Mouse (Mus musculus) R1 (cell line): ENCODE measurements around the gene Nfe2l2.
"Not testable (repeated sequence)": the region's sequence is repeated elsewhere in the genome, so short reads cannot be mapped to it uniquely, and the experiment has no call there.

Experiments
- DNase-seq: peaks from one replicate; pipeline ENCODE4 v3.0.0-alpha.2; 2018; ENCODE audit warnings: low read depth, low spot score

Nfe2l2 gene

DNA sequence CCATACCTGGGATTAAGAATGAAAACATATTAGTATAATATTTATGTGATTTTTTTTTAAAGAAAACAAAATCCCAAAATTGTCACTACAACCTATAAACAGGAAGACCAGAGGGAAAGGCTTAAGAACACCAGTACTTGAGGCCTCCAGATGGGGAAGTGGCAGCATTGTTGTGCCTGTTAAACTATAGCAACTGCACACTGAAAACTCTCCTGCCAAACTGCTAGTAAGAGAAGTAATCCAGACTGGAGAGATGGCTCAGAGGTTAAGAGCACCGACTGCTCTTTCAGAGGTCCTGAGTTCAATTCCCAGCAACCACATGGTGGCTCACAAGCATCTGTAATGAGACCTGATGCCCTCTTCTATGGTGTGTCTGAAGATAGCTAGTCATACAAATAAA, 54.0 kb downstream of the Nfe2l2 start:
- DNase-seq, result no peak

DNA sequence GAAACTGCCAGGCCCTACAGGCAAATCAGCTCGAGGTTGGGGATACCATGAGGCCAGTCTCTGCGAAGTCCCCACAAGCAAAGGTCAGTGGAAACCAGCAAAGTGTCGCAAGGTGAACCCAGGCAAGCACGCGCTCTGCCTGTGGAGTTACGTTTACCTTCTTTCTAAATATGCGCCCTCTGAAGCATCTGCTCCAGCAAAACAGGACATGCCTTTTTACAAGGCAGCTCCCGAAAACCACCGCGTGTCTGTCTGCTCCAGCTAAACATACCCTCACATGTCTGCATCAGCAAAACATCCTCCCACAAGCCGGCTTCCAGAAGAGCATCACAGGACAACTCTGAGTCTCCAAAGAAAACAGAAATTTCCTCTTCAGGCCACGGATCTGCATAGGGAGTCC, 59.2 kb downstream of the Nfe2l2 start:
- peak; percentile 65 for DNase-seq

- no peak for DNase-seq
Observed at GRCm38 (mm10) chr2:75643950-75644349, 60.5 kb downstream of the Nfe2l2 start.

- DNase-seq, result no peak
Observed at GRCm38 (mm10) chr2:75642795-75643550, 61.5 kb downstream of the Nfe2l2 start.

- not testable (repeated sequence) for DNase-seq
Observed at GRCm38 (mm10) chr2:75642312-75642711, 62.1 kb downstream of the Nfe2l2 start.

GRCm38 (mm10) chr2:75639535-75639934, 64.9 kb downstream of the Nfe2l2 start:
- not testable (repeated sequence) for DNase-seq

GRCm38 (mm10) chr2:75637822-75638221, 66.6 kb downstream of the Nfe2l2 start:
- not testable (repeated sequence) for DNase-seq

DNA sequence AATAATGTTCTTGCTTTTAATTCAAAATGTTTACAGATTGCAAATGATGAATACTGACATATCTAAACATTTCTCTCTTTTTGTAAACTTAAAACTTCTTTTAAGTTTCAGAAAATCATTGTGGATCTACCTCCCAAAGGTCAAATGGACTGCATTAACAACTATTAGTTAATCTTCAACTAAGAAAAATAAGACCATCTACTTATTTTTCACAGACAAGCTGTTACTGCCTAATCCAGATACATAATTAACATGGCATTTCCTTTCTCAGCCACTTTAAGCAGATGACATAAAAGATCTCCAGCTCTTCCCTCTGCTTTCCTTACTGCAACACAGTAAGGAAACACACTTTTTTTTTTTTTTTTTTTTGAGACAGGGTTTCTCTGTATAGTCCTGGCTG, 67.1 kb downstream of the Nfe2l2 start:
- DNase-seq, result no peak

DNA sequence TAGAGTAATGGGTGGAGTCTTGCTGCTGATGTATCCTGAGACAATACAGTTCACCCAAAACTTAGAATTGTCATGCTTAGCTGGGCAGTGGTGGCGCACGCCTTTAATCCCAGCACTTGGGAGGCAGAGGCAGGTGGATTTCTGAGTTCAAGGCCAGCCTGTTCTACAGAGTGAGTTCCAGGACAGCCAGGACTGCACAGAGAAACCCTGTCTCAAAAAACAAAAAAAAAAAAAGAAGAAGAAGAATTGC, 67.5 kb downstream of the Nfe2l2 start:
- not testable (repeated sequence) for DNase-seq

- peak; percentile 41 for DNase-seq
Observed at GRCm38 (mm10) chr2:75636261-75637054, 68.0 kb downstream of the Nfe2l2 start.

- DNase-seq, result peak; percentile 80
Observed at GRCm38 (mm10) chr2:75634431-75634830, 70.0 kb downstream of the Nfe2l2 start.

- DNase-seq, result peak; percentile 99
Observed at GRCm38 (mm10) chr2:75633784-75634183, 70.7 kb downstream of the Nfe2l2 start.

- peak; percentile 94 for DNase-seq
Observed at GRCm38 (mm10) chr2:75633381-75633780, 71.1 kb downstream of the Nfe2l2 start.

- peak; percentile 72 for DNase-seq
Observed at GRCm38 (mm10) chr2:75632721-75633181, 71.7 kb downstream of the Nfe2l2 start.

DNA sequence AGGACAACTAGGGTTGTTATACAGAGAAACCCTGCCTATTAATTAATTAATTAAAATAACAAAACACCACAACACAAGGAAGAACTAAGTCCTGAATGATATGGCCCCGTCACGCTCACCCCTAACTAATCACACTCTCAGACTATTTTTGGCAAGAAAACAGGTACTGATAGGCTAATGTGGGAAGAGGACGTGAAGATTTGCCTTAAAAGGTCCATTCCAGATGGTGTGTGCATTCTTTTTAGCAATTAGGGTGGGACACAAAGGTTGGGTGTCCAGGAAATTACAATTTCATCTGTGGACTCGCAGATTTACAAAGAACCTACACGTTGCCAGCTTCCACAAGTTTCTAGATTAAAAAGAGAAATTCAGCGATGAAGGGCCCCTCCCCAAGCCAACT, 72.4 kb downstream of the Nfe2l2 start:
- no peak for DNase-seq

DNA sequence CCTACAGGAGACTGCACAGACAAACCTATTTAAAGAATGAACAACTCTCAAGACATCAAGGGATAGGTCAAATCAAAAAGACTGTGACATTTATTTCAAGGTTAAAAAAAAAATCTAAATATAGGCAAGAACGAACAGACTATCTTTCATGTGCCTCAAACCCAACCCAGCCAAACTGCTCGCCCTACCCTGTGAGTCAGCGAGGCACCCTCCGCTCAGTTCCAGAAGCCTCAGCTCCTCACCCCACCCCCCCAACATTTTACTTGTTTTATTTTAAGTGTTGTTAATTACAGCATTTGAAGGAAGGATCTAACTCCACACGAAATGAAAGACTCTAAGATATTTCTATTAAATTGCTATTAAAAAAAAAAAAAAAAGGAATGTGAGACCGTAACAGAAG, 73.0 kb downstream of the Nfe2l2 start:
- no peak for DNase-seq

GRCm38 (mm10) chr2:75628487-75628886, 76.0 kb downstream of the Nfe2l2 start:
- DNase-seq, result no peak

GRCm38 (mm10) chr2:75626597-75627440, 77.6 kb downstream of the Nfe2l2 start:
- DNase-seq, result no peak
